Mouse (Mus musculus) ES-Bruce4 (cell line): Measurements from ENCODE around the gene Rpl4.

Source experiments
- CTCF ChIP-seq: IDR thresholded peaks from one replicate; pipeline ENCODE4 v1.8.1; 2011; ENCODE audit warnings: low read depth, low read length
- EP300 ChIP-seq: IDR thresholded peaks from 2 replicates; pipeline ENCODE4 v1.6.1; 2011; ENCODE audit warnings: low read depth, low read length; ENCODE audit not compliant: insufficient read depth
- POLR2A ChIP-seq: IDR thresholded peaks from one replicate; pipeline ENCODE4 v1.8.1; 2011; ENCODE audit warnings: low read length; ENCODE audit not compliant: insufficient read depth

GRCm38 (mm10) chr9:64160471-64160870, 12.7 kb upstream of the Rpl4 start:
- no peak for TF ChIP-seq CTCF
- no peak for TF ChIP-seq POLR2A
- no peak for TF ChIP-seq EP300
